Mouse (Mus musculus) hindbrain, embryonic 13.5 days (tissue): ENCODE measurements at regions not wholly inside any gene's neighbourhood (a gene's known extent, or its start where the extent isn't known, plus 50 kb on each side); places are given as distances from the start of the nearest gene placed in this dataset.
A peak's percentile ranks its signal among the peaks of the same experiment; 100 is the strongest.

Source experiments
- ATAC-seq: fragments of 200-750 bp; cut with Nextera tagmentation; 2 replicates; pipeline ENCODE4 v1.8.0; 2017; ENCODE audit warnings: moderate TSS enrichment; ENCODE audit not compliant: low FRiP score
- H3K27ac ChIP-seq: fragments of 300-500 bp; sonication (generic); 2 replicates; pipeline ENCODE4 v1.5.1; 2015; ENCODE audit warnings: inconsistent platforms, mild to moderate bottlenecking, moderate library complexity
- H3K27me3 ChIP-seq: fragments of 300-500 bp; sonication (generic); 2 replicates; pipeline ENCODE4 v1.6.1; 2015; ENCODE audit warnings: mild to moderate bottlenecking, inconsistent platforms
- H3K36me3 ChIP-seq: fragments of 300-500 bp; sonication (generic); 2 replicates; pipeline ENCODE4 v1.6.1; 2015; ENCODE audit warnings: mild to moderate bottlenecking, inconsistent platforms
- H3K4me1 ChIP-seq: fragments of 300-500 bp; sonication (generic); replicated peaks from 2 replicates; pipeline ENCODE4 v1.6.1; 2015; ENCODE audit warnings: inconsistent platforms
- H3K4me2 ChIP-seq: fragments of 300-500 bp; sonication (generic); 2 replicates; pipeline ENCODE4 v1.6.1; 2015; ENCODE audit warnings: inconsistent platforms, mild to moderate bottlenecking, moderate library complexity
- H3K4me3 ChIP-seq: fragments of 300-500 bp; sonication (generic); 2 replicates; pipeline ENCODE4 v1.5.1; 2015; ENCODE audit warnings: mild to moderate bottlenecking, inconsistent platforms
- H3K9ac ChIP-seq: fragments of 300-500 bp; sonication (generic); 2 replicates; pipeline ENCODE4 v1.6.1; 2015; ENCODE audit warnings: mild to moderate bottlenecking, inconsistent platforms
- H3K9me3 ChIP-seq: fragments of 300-500 bp; sonication (generic); 2 replicates; pipeline ENCODE4 v1.6.1; 2016; ENCODE audit warnings: inconsistent platforms
- WGBS: fragments of 180-500 bp; shearing (Covaris S2); methylation state at CpG from one replicate; pipeline ENCODE4 v1.1.7; 2015; 5-methylcytosine and 5-hydroxymethylcytosine counted together

- 66% methylated on average over 1 of the region's 1 CpGs for WGBS
- H3K4me1 ChIP-seq, result no peaks in the 10 kb centered on the region
- H3K4me3 ChIP-seq, result no peak overlapping the region
- no peaks in the 10 kb centered on the region for H3K9me3 ChIP-seq
- H3K4me2 ChIP-seq, result no peak overlapping the region
- no peak overlapping the region for H3K27ac ChIP-seq
- no peak for ATAC-seq
- H3K9ac ChIP-seq, result no peak overlapping the region
- H3K27me3 ChIP-seq, result no peaks in the 10 kb centered on the region
- H3K36me3 ChIP-seq, result no peaks in the 10 kb centered on the region
Observed at GRCm38 (mm10) chr2:46533395-46533794, 1416.2 kb upstream of the Zeb2 start.

DNA sequence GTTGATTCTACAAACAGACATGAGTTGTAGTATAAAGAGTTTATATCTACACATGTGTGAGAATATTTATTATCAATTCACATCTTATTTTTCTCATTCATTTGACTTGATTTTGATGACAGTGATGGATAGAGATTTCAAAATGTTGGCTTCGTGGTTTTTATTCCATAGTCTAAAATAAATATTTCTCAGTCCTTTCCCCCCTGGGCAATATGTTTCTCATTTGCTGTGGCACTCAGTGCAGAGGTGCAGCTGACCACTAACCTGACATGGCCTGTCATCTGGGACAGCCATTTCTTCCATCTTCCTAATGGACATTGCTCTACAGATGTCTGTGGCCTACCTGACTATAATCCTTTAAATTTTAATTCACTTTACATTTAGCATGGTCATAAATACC, 1413.5 kb upstream of the Zeb2 start:
- H3K4me1 ChIP-seq, result no peaks in the 10 kb centered on the region
- 61% methylated on average over 1 of the region's 1 CpGs for WGBS
- ATAC-seq, result no peak
- no peak overlapping the region for H3K4me3 ChIP-seq
- no peaks in the 10 kb centered on the region for H3K27me3 ChIP-seq
- H3K9me3 ChIP-seq, result no peaks in the 10 kb centered on the region
- no peak overlapping the region for H3K9ac ChIP-seq
- H3K27ac ChIP-seq, result no peak overlapping the region
- no peaks in the 10 kb centered on the region for H3K36me3 ChIP-seq
- H3K4me2 ChIP-seq, result no peak overlapping the region

DNA sequence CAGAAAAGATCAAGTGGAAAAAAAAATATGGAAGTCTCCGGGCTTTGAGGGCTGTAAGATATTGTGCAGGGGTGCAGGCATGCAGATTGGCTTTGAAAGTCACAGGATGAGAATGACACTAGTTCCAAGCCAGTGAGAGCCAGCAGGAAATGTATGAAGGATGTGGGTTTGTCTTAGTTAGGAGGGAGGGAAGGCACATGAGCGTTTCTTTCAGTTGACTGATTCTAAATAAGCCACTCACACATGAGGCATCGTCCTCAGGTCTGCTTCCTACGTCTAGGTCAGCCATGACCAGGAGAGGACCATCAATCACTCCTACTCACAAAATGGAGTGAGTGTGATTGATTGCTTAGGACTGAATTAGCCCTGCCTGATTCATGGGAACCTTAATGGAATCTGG, 1408.0 kb upstream of the Zeb2 start:
- H3K4me3 ChIP-seq, result no peak overlapping the region
- ATAC-seq, result no peak; the same call in 1 of the 2 replicates
- no peaks in the 10 kb centered on the region for H3K9me3 ChIP-seq
- H3K27ac ChIP-seq, result no peak overlapping the region
- H3K27me3 ChIP-seq, result no peaks in the 10 kb centered on the region
- WGBS, result 15% methylated on average over 4 of the region's 4 CpGs
- H3K36me3 ChIP-seq, result no peaks in the 10 kb centered on the region
- peaks cover 8% of the 10 kb centered on the region for H3K4me1 ChIP-seq
- no peak overlapping the region for H3K9ac ChIP-seq
- H3K4me2 ChIP-seq, result peak overlapping the region; percentile 6; the same call in 1 of the 2 replicates

GRCm38 (mm10) chr2:46524625-46525024, 1407.4 kb upstream of the Zeb2 start:
- ATAC-seq, result no peak
- 22% methylated on average over 6 of the region's 6 CpGs for WGBS
- Histone ChIP-seq H3K9ac (no peak overlapping the region), H3K27ac (no peak overlapping the region), H3K27me3 (no peaks in the 10 kb centered on the region), H3K36me3 (no peaks in the 10 kb centered on the region), H3K9me3 (no peaks in the 10 kb centered on the region), H3K4me2 (peak overlapping the region; percentile 6; the same call in 1 of the 2 replicates), H3K4me3 (no peak overlapping the region), H3K4me1 (peaks cover 8% of the 10 kb centered on the region)

DNA sequence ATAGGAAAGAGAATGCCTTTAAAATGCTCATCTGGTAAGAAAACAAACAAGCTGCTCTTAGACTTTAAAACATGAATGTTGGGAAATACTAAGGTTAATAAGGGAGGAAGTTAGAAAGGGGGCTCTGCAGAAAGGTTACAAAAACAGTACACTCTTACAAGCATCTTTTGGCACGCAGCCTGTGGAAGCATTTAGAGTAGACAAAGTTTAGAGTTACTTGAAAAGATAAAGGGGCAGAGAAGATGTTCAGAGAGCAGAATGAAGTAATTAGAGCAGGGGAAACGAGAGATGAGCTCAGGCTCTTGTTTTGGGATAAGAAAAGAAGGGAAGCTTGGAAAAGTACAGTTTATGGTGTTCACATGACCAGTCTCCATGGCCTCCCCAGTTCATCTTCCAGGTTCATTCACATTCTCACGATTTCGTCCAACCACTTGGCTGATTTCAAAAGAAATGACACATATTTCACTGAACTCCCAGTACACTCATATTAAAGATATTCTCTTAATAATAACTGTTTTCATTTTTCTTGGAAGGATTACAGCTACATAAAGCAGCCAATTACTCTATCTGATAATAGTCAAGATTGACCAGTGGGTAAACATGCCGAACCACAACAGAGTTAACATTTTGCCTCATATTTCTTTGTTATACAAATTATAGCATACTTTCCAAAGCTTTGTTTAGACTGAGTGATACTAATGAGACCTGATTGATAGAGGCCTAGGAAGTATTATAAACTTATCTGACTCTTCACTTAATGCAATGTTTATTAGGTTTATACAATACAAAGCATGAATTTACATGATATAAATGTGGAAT, 1404.2 kb upstream of the Zeb2 start:
- Histone ChIP-seq H3K4me2 (no peak overlapping the region), H3K9me3 (no peaks in the 10 kb centered on the region), H3K4me1 (peaks cover 8% of the 10 kb centered on the region), H3K36me3 (no peaks in the 10 kb centered on the region), H3K4me3 (no peak overlapping the region), H3K9ac (no peak overlapping the region), H3K27ac (no peak overlapping the region), H3K27me3 (no peaks in the 10 kb centered on the region)
- 74% methylated on average over 5 of the region's 5 CpGs for WGBS
- ATAC-seq, result no peak

- no peaks in the 10 kb centered on the region for H3K36me3 ChIP-seq
- no peak for ATAC-seq
- WGBS, result 48% methylated on average over 2 of the region's 2 CpGs
Observed at GRCm38 (mm10) chr2:46512237-46513028, 1395.2 kb upstream of the Zeb2 start.

GRCm38 (mm10) chr2:46506951-46507350, 1389.8 kb upstream of the Zeb2 start:
- Histone ChIP-seq H3K4me1 (no peaks in the 10 kb centered on the region), H3K27ac (no peak overlapping the region), H3K27me3 (no peaks in the 10 kb centered on the region), H3K9me3 (no peaks in the 10 kb centered on the region), H3K4me3 (no peak overlapping the region), H3K9ac (no peak overlapping the region), H3K36me3 (no peaks in the 10 kb centered on the region), H3K4me2 (no peak overlapping the region)
- 47% methylated on average over 1 of the region's 1 CpGs for WGBS
- no peak for ATAC-seq

More at GRCm38 (mm10) chr2:46512237-46513028, 1395.2 kb upstream of the Zeb2 start:
- H3K9me3 ChIP-seq, result no peaks in the 10 kb centered on the region
- H3K9ac ChIP-seq, result no peak overlapping the region
- no peak overlapping the region for H3K27ac ChIP-seq
- H3K4me2 ChIP-seq, result no peak overlapping the region
- no peaks in the 10 kb centered on the region for H3K27me3 ChIP-seq
- H3K4me3 ChIP-seq, result no peak overlapping the region
- H3K4me1 ChIP-seq, result no peaks in the 10 kb centered on the region

DNA sequence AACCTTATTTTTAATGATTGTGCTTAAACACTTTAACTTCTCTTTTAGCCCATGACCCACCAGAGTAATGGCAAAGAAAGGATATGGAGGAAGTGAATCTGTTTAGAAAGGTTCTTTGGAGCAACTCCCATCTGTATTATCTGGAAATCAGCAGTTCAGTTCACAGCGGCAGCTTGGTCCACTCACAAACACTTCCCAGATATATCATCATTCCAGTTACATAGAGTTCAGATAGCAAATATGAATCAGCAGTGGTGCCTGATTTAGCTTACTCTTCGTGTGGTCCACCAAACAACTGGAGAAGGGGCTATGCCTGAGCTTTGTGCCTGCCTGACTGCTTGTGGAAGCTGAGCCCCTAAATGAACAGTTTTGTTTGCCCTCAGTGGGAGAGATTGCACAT, 1385.9 kb upstream of the Zeb2 start:
- Histone ChIP-seq H3K9me3 (no peaks in the 10 kb centered on the region), H3K9ac (no peak overlapping the region), H3K4me1 (no peaks in the 10 kb centered on the region), H3K36me3 (no peaks in the 10 kb centered on the region), H3K27me3 (no peaks in the 10 kb centered on the region), H3K27ac (no peak overlapping the region), H3K4me2 (no peak overlapping the region), H3K4me3 (no peak overlapping the region)
- no peak for ATAC-seq
- WGBS, result 97% methylated on average over 2 of the region's 2 CpGs

DNA sequence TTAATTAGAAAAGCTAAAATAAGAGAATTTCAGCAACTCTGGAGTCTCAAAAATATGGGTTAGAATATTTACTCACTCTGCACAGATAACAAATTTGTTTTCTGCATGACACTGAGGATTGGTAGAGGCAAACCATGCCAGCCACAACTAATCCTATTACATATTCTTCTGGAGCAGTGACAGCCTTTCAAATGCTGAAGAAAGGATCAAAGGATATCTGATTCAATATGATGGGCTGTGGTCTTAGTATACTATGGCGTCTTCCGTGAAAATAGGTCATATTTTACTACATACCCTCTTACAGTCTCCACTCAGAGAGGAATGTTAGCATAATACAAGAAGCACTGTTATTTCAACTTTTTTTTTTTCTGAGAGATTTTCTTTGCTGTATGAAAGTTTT, 1375.1 kb upstream of the Zeb2 start:
- no peak overlapping the region for H3K9ac ChIP-seq
- H3K9me3 ChIP-seq, result no peaks in the 10 kb centered on the region
- H3K36me3 ChIP-seq, result no peaks in the 10 kb centered on the region
- H3K4me1 ChIP-seq, result no peaks in the 10 kb centered on the region
- no peak for ATAC-seq
- WGBS, result 64% methylated on average over 2 of the region's 2 CpGs
- no peak overlapping the region for H3K27ac ChIP-seq
- H3K4me3 ChIP-seq, result no peak overlapping the region
- H3K27me3 ChIP-seq, result no peaks in the 10 kb centered on the region
- H3K4me2 ChIP-seq, result no peak overlapping the region

- no peaks in the 10 kb centered on the region for H3K4me1 ChIP-seq
- H3K9ac ChIP-seq, result no peak overlapping the region
- no peaks in the 10 kb centered on the region for H3K27me3 ChIP-seq
- no peaks in the 10 kb centered on the region for H3K9me3 ChIP-seq
- H3K27ac ChIP-seq, result no peak overlapping the region
- no peaks in the 10 kb centered on the region for H3K36me3 ChIP-seq
- no peak overlapping the region for H3K4me2 ChIP-seq
- WGBS, result 89% methylated on average over 2 of the region's 2 CpGs
- H3K4me3 ChIP-seq, result no peak overlapping the region
- ATAC-seq, result no peak
Observed at GRCm38 (mm10) chr2:46491081-46491480, 1373.9 kb upstream of the Zeb2 start.

GRCm38 (mm10) chr2:46468936-46469629, 1351.9 kb upstream of the Zeb2 start:
- Histone ChIP-seq H3K27me3 (no peaks in the 10 kb centered on the region), H3K36me3 (no peaks in the 10 kb centered on the region), H3K27ac (no peak overlapping the region), H3K9me3 (no peaks in the 10 kb centered on the region), H3K9ac (no peak overlapping the region), H3K4me2 (no peak overlapping the region), H3K4me1 (0 out of 2 replicates have a peak, but pooled peaks cover 4% of the 10 kb centered on the region), H3K4me3 (no peak overlapping the region)
- 72% methylated on average over 5 of the region's 5 CpGs for WGBS
- ATAC-seq, result no peak

- H3K9ac ChIP-seq, result no peak overlapping the region
- ATAC-seq, result no peak
- H3K9me3 ChIP-seq, result no peaks in the 10 kb centered on the region
- 48% methylated on average over 4 of the region's 4 CpGs for WGBS
- no peak overlapping the region for H3K4me3 ChIP-seq
- no peak overlapping the region for H3K4me2 ChIP-seq
- no peaks in the 10 kb centered on the region for H3K27me3 ChIP-seq
- H3K4me1 ChIP-seq, result 0 out of 2 replicates have a peak, but pooled peaks cover 4% of the 10 kb centered on the region
- no peaks in the 10 kb centered on the region for H3K36me3 ChIP-seq
- no peak overlapping the region for H3K27ac ChIP-seq
Observed at GRCm38 (mm10) chr2:46465389-46465788, 1348.2 kb upstream of the Zeb2 start.
